ENCODE assay signal across 7 mouse cellular contexts in the genomic region with DNA sequence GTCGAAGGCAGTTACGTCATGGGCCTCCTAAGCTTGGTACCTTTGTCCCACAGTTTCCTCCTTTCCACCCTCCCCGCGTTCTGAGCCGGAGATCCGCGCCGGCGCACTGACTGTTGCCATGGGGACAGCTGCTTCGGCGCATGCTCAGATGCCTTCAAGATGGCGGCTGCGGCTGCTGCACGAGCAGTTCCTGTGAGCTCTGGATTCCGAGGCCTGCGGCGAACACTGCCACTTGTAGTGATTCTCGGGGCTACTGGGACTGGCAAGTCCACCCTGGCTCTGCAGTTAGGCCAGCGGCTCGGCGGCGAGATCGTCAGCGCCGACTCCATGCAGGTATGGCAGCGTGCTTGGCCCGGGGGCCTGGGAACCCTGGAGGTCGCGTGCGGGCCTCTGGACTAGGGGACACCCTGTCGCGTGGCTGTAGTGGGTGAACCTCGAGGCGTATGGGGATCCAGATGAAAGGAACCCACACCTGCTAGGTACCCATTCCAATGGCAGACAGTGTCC. TPM values are rescaled to one million over a fixed set of nuclear protein-coding genes. Genes with fewer than 3 reads are reported as not detected.
DNase-seq lines count a peak whose midpoint lies in the region; ATAC-seq lines count a peak whose summit lies in the region.

Gene Trit1, plus strand, starts transcription at position 147 of the 507 bp plus-strand sequence.

- peak within 1 kb of the TSS; percentile 83 for H3K4me3 ChIP-seq in intestine, embryonic 16.5 days (ENCODE audit: low read length)
- peak within 1 kb of the TSS; percentile 72 for H3K4me3 ChIP-seq in midbrain, embryonic 11.5 days (ENCODE audit: low read depth, low read length)

- peaks cover 19% of the 10 kb centered on the region for H3K4me1 ChIP-seq in intestine, embryonic 16.5 days (ENCODE audit: control insufficient read depth, insufficient read depth, low read length)
- H3K4me1 ChIP-seq in midbrain, embryonic 11.5 days (ENCODE audit: control insufficient read depth, insufficient read depth, low read length), result peaks cover 54% of the 10 kb centered on the region

- H3K36me3 ChIP-seq in intestine, embryonic 16.5 days (ENCODE audit: control insufficient read depth, insufficient read depth, low read length), result peaks cover 3% of the 10 kb centered on the region; the same call in 1 of the 2 replicates
- no peaks in the 10 kb centered on the region for H3K36me3 ChIP-seq in midbrain, embryonic 11.5 days (ENCODE audit: control insufficient read depth, insufficient read depth, low read length)

- peak within 1 kb of the TSS; percentile 60 for H3K4me2 ChIP-seq in intestine, embryonic 16.5 days (ENCODE audit: low read depth, low read length)
- H3K4me2 ChIP-seq in midbrain, embryonic 11.5 days, result peak within 1 kb of the TSS; percentile 89

- H3K27me3 ChIP-seq in intestine, embryonic 16.5 days (replicated peaks; ENCODE audit: control insufficient read depth, insufficient read depth, low read length), result no peaks in the 10 kb centered on the region
- no peaks in the 10 kb centered on the region for H3K27me3 ChIP-seq in midbrain, embryonic 11.5 days (ENCODE audit: control insufficient read depth, insufficient read depth, low read length)

- DNase-seq in adrenal gland, adult 2 months, result peak; percentile 96
- DNase-seq in embryo, embryonic 11.5 days (ENCODE audit: low read depth, low spot score), result peak; percentile 93
- DNase-seq in gastrocnemius, postnatal 36 days, result peak; percentile 88 to 89
- DNase-seq in left cerebral cortex, postnatal 36 days (ENCODE audit: low spot score in 2 of 2), result peak; percentile 94 to 95
- peak; percentile 99 for DNase-seq in midbrain, embryonic 11.5 days (ENCODE audit: low spot score, missing footprints)
- peak; percentile 88 for DNase-seq in skeletal muscle tissue, adult 2 months (ENCODE audit: low read depth, low spot score)

- WGBS in intestine, embryonic 16.5 days, result under 1% methylated on average over 34 of the region's 34 CpGs
- WGBS in midbrain, embryonic 11.5 days, result under 1% methylated on average over 34 of the region's 34 CpGs

- H3K9ac ChIP-seq in intestine, embryonic 16.5 days (ENCODE audit: low read depth, low read length), result peak within 1 kb of the TSS; percentile 91
- peak within 1 kb of the TSS; percentile 87 for H3K9ac ChIP-seq in midbrain, embryonic 11.5 days (ENCODE audit: low read length)

- intact Hi-C loops in gastrocnemius, postnatal 36 days (cut with DNase I), result no loop called here
- intact Hi-C loops in left cerebral cortex, postnatal 36 days (cut with DNase I), result loop anchor here (5.0 kb wide), 1 partner anchor 36 kb away; no protein-coding TSS in a partner anchor

- H3K27ac ChIP-seq in intestine, embryonic 16.5 days (ENCODE audit: low read length), result peak within 1 kb of the TSS; percentile 82
- H3K27ac ChIP-seq in midbrain, embryonic 11.5 days (ENCODE audit: low read depth, low read length), result peak within 1 kb of the TSS; percentile 95

- no peaks in the 10 kb centered on the region for H3K9me3 ChIP-seq in intestine, embryonic 16.5 days (ENCODE audit: control insufficient read depth, low read length)
- H3K9me3 ChIP-seq in midbrain, embryonic 11.5 days (ENCODE audit: control insufficient read depth, low read length), result no peaks in the 10 kb centered on the region

- peak; percentile 98 for ATAC-seq in intestine, embryonic 16.5 days
- ATAC-seq in midbrain, embryonic 11.5 days (ENCODE audit: low FRiP score), result peak; percentile 90

RNA-seq across cellular contexts. Expression of gene Trit1, which starts in this region (rescaled TPM):
- 10 to 100 TPM; 17.0 to 21.8 TPM for total RNA-seq in adrenal gland, adult 2 months (2021)
- 3.4 and 4.3 TPM in 2 replicates for polyA plus RNA-seq in adrenal gland, adult 2 months (2012; rRNA removed)
- total RNA-seq in gastrocnemius, postnatal 36 days (2021), result 1 to 10 TPM; 7.7 to 7.9 TPM
- 12.7 and 16.0 TPM in 2 replicates for polyA plus RNA-seq in intestine, embryonic 16.5 days (2015; fragmentation: Nextera tagmentation; extraction: Ambion mirVana)
- total RNA-seq in left cerebral cortex, postnatal 36 days (2021), result 10 to 100 TPM; 18.2 to 23.5 TPM
- 26.8 and 29.0 TPM in 2 replicates for polyA plus RNA-seq in midbrain, embryonic 11.5 days (2014; fragmentation: Nextera tagmentation; extraction: Ambion mirVana)

Comparison
In these comparisons a context has a peak if more than half of its experiments do, and no peak if none do; other contexts are left out.
1. Peak in every context shown above with its lines: DNase-seq, ATAC-seq, H3K4me3 ChIP-seq and H3K27ac ChIP-seq.